ENCODE assay signal across 8 mouse cellular contexts in the genomic region with DNA sequence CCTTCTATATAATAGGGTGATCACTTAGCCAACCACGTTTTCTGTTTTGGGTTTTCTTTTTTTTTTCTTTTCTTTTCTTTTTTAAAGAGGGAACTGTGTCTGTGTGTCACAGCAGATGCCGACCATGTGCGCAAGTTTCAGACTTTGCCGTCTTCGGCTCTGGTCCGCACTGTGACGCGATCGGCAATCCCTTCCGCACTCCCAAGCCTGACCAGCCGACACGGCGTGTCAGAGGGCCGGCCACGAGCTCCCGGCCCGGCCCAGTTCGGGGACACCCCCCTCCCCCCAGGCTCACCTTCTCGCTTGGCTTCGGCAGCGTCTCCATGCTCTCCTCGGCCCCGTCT. TPM values are rescaled to one million over a fixed set of nuclear protein-coding genes. Genes with fewer than 3 reads are reported as not detected.
A peak's percentile ranks its signal among the peaks of the same experiment; 100 is the strongest.
DNase-seq lines count a peak whose midpoint lies in the region; ATAC-seq and TF ChIP-seq lines count a peak whose summit lies in the region.

No protein-coding gene starts in this region.

- peak overlapping the region; percentile 22; the same call in 1 of the 2 replicates for H3K27ac ChIP-seq in lung, embryonic 14.5 days (ENCODE audit: low read depth)
- H3K27ac ChIP-seq in limb, embryonic 12.5 days: peak overlapping the region; percentile 72
- no peak overlapping the region for H3K27ac ChIP-seq in olfactory bulb, adult 2 months (ENCODE audit: insufficient read depth, low read depth, low read length)

- H3K4me2 ChIP-seq in lung, embryonic 14.5 days: peak overlapping the region; percentile 88
- H3K4me2 ChIP-seq in limb, embryonic 12.5 days: peak overlapping the region; percentile 96

- TF ChIP-seq POLR2A in olfactory bulb, adult 2 months (IDR thresholded peaks at IDR 0.05; ENCODE audit: insufficient read depth, low read depth, low read length): no peak

- H3K9me3 ChIP-seq in lung, embryonic 14.5 days (ENCODE audit: low read depth, low read length): no peaks in the 10 kb centered on the region
- H3K9me3 ChIP-seq in limb, embryonic 12.5 days: no peaks in the 10 kb centered on the region

- under 1% methylated on average over 23 of the region's 23 CpGs for WGBS in lung, embryonic 14.5 days
- under 1% methylated on average over 23 of the region's 23 CpGs for WGBS in limb, embryonic 12.5 days
- WGBS in olfactory bulb, adult 2 months: 0% methylated on average over 23 of the region's 23 CpGs

- H3K27me3 ChIP-seq in lung, embryonic 14.5 days (ENCODE audit: insufficient read depth, low read length): no peaks in the 10 kb centered on the region
- no peaks in the 10 kb centered on the region for H3K27me3 ChIP-seq in limb, embryonic 12.5 days

- H3K4me1 ChIP-seq in lung, embryonic 14.5 days (ENCODE audit: insufficient read depth): peaks cover 3% of the 10 kb centered on the region
- H3K4me1 ChIP-seq in limb, embryonic 12.5 days (replicated peaks): peaks cover 9% of the 10 kb centered on the region
- H3K4me1 ChIP-seq in olfactory bulb, adult 2 months (ENCODE audit: control insufficient read depth, insufficient read depth, low read length): peaks cover 6% of the 10 kb centered on the region

- no peak for TF ChIP-seq CTCF in lung, embryonic 14.5 days (IDR thresholded peaks at IDR 0.05; ENCODE audit: low read depth)
- no peak for TF ChIP-seq CTCF in olfactory bulb, adult 2 months (IDR thresholded peaks at IDR 0.05; ENCODE audit: insufficient read depth, low read depth, low read length)

- H3K4me3 ChIP-seq in lung, embryonic 14.5 days (ENCODE audit: low read depth, low read length): peak overlapping the region; percentile 72
- peak overlapping the region; percentile 90 for H3K4me3 ChIP-seq in limb, embryonic 12.5 days (replicated peaks)
- H3K4me3 ChIP-seq in olfactory bulb, adult 2 months (ENCODE audit: insufficient read depth, low read depth, low read length): peak overlapping the region; percentile 93

- peak; percentile 78 for ATAC-seq in lung, embryonic 14.5 days (ENCODE audit: insufficient read depth)
- peak; percentile 66 for ATAC-seq in erythroblast, adult 5-6 weeks (replicated peaks; ENCODE audit: low FRiP score, poor library complexity, severe bottlenecking)
- peak; percentile 75; the same call in 1 of the 2 replicates for ATAC-seq in limb, embryonic 12.5 days (ENCODE audit: insufficient number of reproducible peaks, insufficient read depth, low FRiP score, low TSS enrichment, low read depth)

- H3K36me3 ChIP-seq in lung, embryonic 14.5 days (ENCODE audit: insufficient read depth): peaks cover 18% of the 10 kb centered on the region
- peaks cover 24% of the 10 kb centered on the region for H3K36me3 ChIP-seq in limb, embryonic 12.5 days

- H3K9ac ChIP-seq in lung, embryonic 14.5 days: peak overlapping the region; percentile 62
- peak overlapping the region; percentile 74 for H3K9ac ChIP-seq in limb, embryonic 12.5 days (replicated peaks)

- no peak for DNase-seq in lung, embryonic 14.5 days
- DNase-seq in lung, postnatal 14 days: no peak
- no peak for DNase-seq in spleen, adult 18-20 months
- DNase-seq in right cerebral cortex, postnatal 14 days: no peak
- no peak for DNase-seq in right cerebral cortex, adult 2 months (ENCODE audit: low spot score in 2 of 2)

RNA-seq across cellular contexts. Expression of a gene that starts 0.3 kb away (rescaled TPM):
- polyA plus RNA-seq in lung, embryonic 14.5 days (2014; fragmentation: Nextera tagmentation; extraction: Ambion mirVana): 34.4 and 35.4 TPM in 2 replicates
- 20.1 and 25.4 TPM in 2 replicates for total RNA-seq in erythroblast, adult 5-6 weeks (2015; ENCODE audit: low replicate concordance)
- total RNA-seq in erythroblast, adult 5-6 weeks (2017; ENCODE audit: low replicate concordance): 20.2 and 25.0 TPM in 2 replicates
- polyA plus RNA-seq in limb, embryonic 12.5 days (2016; fragmentation: Nextera tagmentation; extraction: Ambion mirVana): 27.9 and 29.0 TPM in 2 replicates
- polyA plus RNA-seq in olfactory bulb, adult 2 months (2012; ENCODE audit: insufficient read depth, insufficient read length, low replicate concordance, missing spikeins): not detected in 2 replicates

RNA-seq across cellular contexts. Expression of a gene that starts 23.5 kb away (rescaled TPM):
- polyA plus RNA-seq in lung, embryonic 14.5 days (2014; fragmentation: Nextera tagmentation; extraction: Ambion mirVana): 41.5 and 42.7 TPM in 2 replicates
- total RNA-seq in erythroblast, adult 5-6 weeks (2015; ENCODE audit: low replicate concordance): 7.3 and 16.1 TPM in 2 replicates
- 3.5 and 7.9 TPM in 2 replicates for total RNA-seq in erythroblast, adult 5-6 weeks (2017; ENCODE audit: low replicate concordance)
- 46.1 and 49.8 TPM in 2 replicates for polyA plus RNA-seq in limb, embryonic 12.5 days (2016; fragmentation: Nextera tagmentation; extraction: Ambion mirVana)
- not detected in 2 replicates for polyA plus RNA-seq in olfactory bulb, adult 2 months (2012; ENCODE audit: insufficient read depth, insufficient read length, low replicate concordance, missing spikeins)

RNA-seq across cellular contexts. Expression of a gene that starts 49.2 kb away (rescaled TPM):
- 133 and 135 TPM in 2 replicates for polyA plus RNA-seq in lung, embryonic 14.5 days (2014; fragmentation: Nextera tagmentation; extraction: Ambion mirVana)
- total RNA-seq in erythroblast, adult 5-6 weeks (2015; ENCODE audit: low replicate concordance): 38.0 and 41.0 TPM in 2 replicates
- 21.0 and 22.2 TPM in 2 replicates for total RNA-seq in erythroblast, adult 5-6 weeks (2017; ENCODE audit: low replicate concordance)
- 178 and 180 TPM in 2 replicates for polyA plus RNA-seq in limb, embryonic 12.5 days (2016; fragmentation: Nextera tagmentation; extraction: Ambion mirVana)
- polyA plus RNA-seq in olfactory bulb, adult 2 months (2012; ENCODE audit: insufficient read depth, insufficient read length, low replicate concordance, missing spikeins): 321 TPM in 1 of 2 replicates, not detected in the other
